Mouse (Mus musculus) A20 (cell line): ENCODE data around the gene Cdk14.

Experiments
- DNase-seq: peaks from one replicate; pipeline ENCODE4 v3.0.0-alpha.2; 2011; ENCODE audit warnings: low read depth, low spot score

Gene Cdk14

GRCm38 (mm10) chr5:5071526-5071925 is 348.6 kb downstream of the Cdk14 start:
- DNase-seq: peak; percentile 8

GRCm38 (mm10) chr5:5064686-5065085 is 355.4 kb downstream of the Cdk14 start:
- no peak for DNase-seq

GRCm38 (mm10) chr5:5056102-5056883 is 363.8 kb downstream of the Cdk14 start:
- DNase-seq: no peak

- DNase-seq: no peak
Observed at GRCm38 (mm10) chr5:5055494-5055893, 364.6 kb downstream of the Cdk14 start.

- DNase-seq: no peak
Observed at GRCm38 (mm10) chr5:5054270-5054669, 365.8 kb downstream of the Cdk14 start.

- no peak for DNase-seq
Observed at GRCm38 (mm10) chr5:5044326-5044725, 375.8 kb downstream of the Cdk14 start.

GRCm38 (mm10) chr5:5042735-5043134 is 377.4 kb downstream of the Cdk14 start:
- no peak for DNase-seq

GRCm38 (mm10) chr5:5041480-5041879 is 378.6 kb downstream of the Cdk14 start:
- no peak for DNase-seq

- no peak for DNase-seq
Observed at GRCm38 (mm10) chr5:5039700-5040284, 380.3 kb downstream of the Cdk14 start.

GRCm38 (mm10) chr5:5033445-5033844 is 386.7 kb downstream of the Cdk14 start:
- DNase-seq: no peak

GRCm38 (mm10) chr5:5032847-5033246 is 387.3 kb downstream of the Cdk14 start:
- DNase-seq: no peak

GRCm38 (mm10) chr5:5032446-5032845 is 387.7 kb downstream of the Cdk14 start:
- no peak for DNase-seq

- no peak for DNase-seq
Observed at GRCm38 (mm10) chr5:5030431-5030830, 389.7 kb downstream of the Cdk14 start.

GRCm38 (mm10) chr5:5018959-5019358 is 401.2 kb downstream of the Cdk14 start:
- no peak for DNase-seq

GRCm38 (mm10) chr5:5018242-5018641 is 401.9 kb downstream of the Cdk14 start:
- no peak for DNase-seq

- DNase-seq: no peak
Observed at GRCm38 (mm10) chr5:5013783-5014182, 406.3 kb downstream of the Cdk14 start.

GRCm38 (mm10) chr5:5012521-5013346 is 407.4 kb downstream of the Cdk14 start:
- DNase-seq: no peak

GRCm38 (mm10) chr5:5008153-5008745 is 411.9 kb downstream of the Cdk14 start:
- no peak for DNase-seq

- DNase-seq: no peak
Observed at GRCm38 (mm10) chr5:5007489-5008152, 412.5 kb downstream of the Cdk14 start.

- DNase-seq: no peak
Observed at GRCm38 (mm10) chr5:5005633-5006032, 414.5 kb downstream of the Cdk14 start.

GRCm38 (mm10) chr5:5004740-5005139 is 415.4 kb downstream of the Cdk14 start:
- peak; percentile 2 for DNase-seq
